Comparison of ENCODE assay signal across 20 mouse cellular contexts in the genomic region with DNA sequence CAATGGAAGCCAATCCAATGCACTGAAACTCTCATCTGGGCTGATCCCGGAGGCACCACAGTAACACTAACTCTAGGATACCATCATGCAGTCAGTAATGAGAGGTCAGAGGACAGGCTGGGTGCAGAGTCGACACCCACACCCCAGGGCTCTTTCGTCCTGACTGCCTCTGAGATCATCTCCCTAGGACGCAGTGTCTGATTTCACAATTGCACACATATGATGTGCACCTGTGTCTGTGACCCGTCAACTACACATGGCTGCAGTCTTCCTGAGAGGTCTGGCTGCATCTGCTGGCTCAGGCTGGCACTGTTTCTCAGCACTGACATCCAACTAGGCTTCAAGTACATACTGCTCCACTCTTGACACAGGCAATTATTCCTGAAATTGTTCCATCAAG. TPM values are rescaled to one million over a fixed set of nuclear protein-coding genes. Genes with fewer than 3 reads are reported as not detected.
A peak's percentile ranks its signal among the peaks of the same experiment; 100 is the strongest.
DNase-seq lines count a peak whose midpoint lies in the region; ATAC-seq and TF ChIP-seq lines count a peak whose summit lies in the region.
"Had no signal": no experiment of that assay in that cellular context is flagged by ENCODE, and none has a peak within 500 bp of the region (broad histone marks: within the 10 kb centered on the region; RNA-seq: fewer than 3 reads in every experiment).

No protein-coding gene starts in this region.

- 79% methylated on average over 5 of the region's 5 CpGs for WGBS in forebrain, embryonic 13.5 days
- WGBS in forebrain, postnatal 0 days, result 82% methylated on average over 5 of the region's 5 CpGs
- 77% methylated on average over 5 of the region's 5 CpGs for WGBS in midbrain, postnatal 0 days
- 73% methylated on average over 5 of the region's 5 CpGs for WGBS in midbrain, embryonic 10.5 days
- WGBS in hindbrain, embryonic 16.5 days, result 74% methylated on average over 5 of the region's 5 CpGs
- WGBS in liver, postnatal 0 days (ENCODE audit: insufficient replicate concordance), result 67% methylated on average over 5 of the region's 5 CpGs

- no peak overlapping the region for H3K4me3 ChIP-seq in forebrain, embryonic 13.5 days
- H3K4me3 ChIP-seq in forebrain, postnatal 0 days (ENCODE audit: low read depth, low read length), result no peak overlapping the region
- no peak overlapping the region for H3K4me3 ChIP-seq in midbrain, postnatal 0 days (ENCODE audit: low read depth, low read length)
- H3K4me3 ChIP-seq in midbrain, embryonic 10.5 days, result no peak overlapping the region
- H3K4me3 ChIP-seq in hindbrain, embryonic 16.5 days (ENCODE audit: low read length), result no peak overlapping the region
- no peak overlapping the region for H3K4me3 ChIP-seq in liver, postnatal 0 days (ENCODE audit: low read depth, low read length)
- H3K4me3 ChIP-seq: embryonic facial prominence, embryonic 12.5 days; heart, embryonic 13.5 days; limb, embryonic 10.5 days; midbrain, embryonic 12.5 days had no signal

- no peak overlapping the region for H3K27ac ChIP-seq in forebrain, embryonic 13.5 days
- no peak overlapping the region for H3K27ac ChIP-seq in forebrain, postnatal 0 days (ENCODE audit: low read depth, low read length)
- no peak overlapping the region for H3K27ac ChIP-seq in midbrain, postnatal 0 days (ENCODE audit: low read depth, low read length)
- no peak overlapping the region for H3K27ac ChIP-seq in midbrain, embryonic 10.5 days (replicated peaks)
- no peak overlapping the region for H3K27ac ChIP-seq in hindbrain, embryonic 16.5 days (ENCODE audit: low read depth, low read length)
- no peak overlapping the region for H3K27ac ChIP-seq in liver, postnatal 0 days (ENCODE audit: low read depth)
- H3K27ac ChIP-seq: embryonic facial prominence, embryonic 12.5 days; heart, embryonic 13.5 days; limb, embryonic 10.5 days; liver, embryonic 14.5 days; midbrain, embryonic 12.5 days had no signal

- peaks cover 40% of the 10 kb centered on the region for H3K36me3 ChIP-seq in forebrain, embryonic 13.5 days (ENCODE audit: poor library complexity, severe bottlenecking)
- H3K36me3 ChIP-seq in forebrain, postnatal 0 days (ENCODE audit: insufficient read depth), result peaks cover 40% of the 10 kb centered on the region
- peaks cover 31% of the 10 kb centered on the region for H3K36me3 ChIP-seq in midbrain, postnatal 0 days (ENCODE audit: insufficient read depth, low read length)
- H3K36me3 ChIP-seq in midbrain, embryonic 10.5 days, result peaks cover 33% of the 10 kb centered on the region
- peaks cover 19% of the 10 kb centered on the region for H3K36me3 ChIP-seq in hindbrain, embryonic 16.5 days (ENCODE audit: control insufficient read depth, insufficient read depth, low read length)
- peaks cover 10% of the 10 kb centered on the region; the same call in 1 of the 2 replicates for H3K36me3 ChIP-seq in liver, postnatal 0 days (replicated peaks; ENCODE audit: insufficient read depth, low read length)

- H3K4me1 ChIP-seq in forebrain, embryonic 13.5 days, result no peaks in the 10 kb centered on the region
- H3K4me1 ChIP-seq in forebrain, postnatal 0 days (ENCODE audit: insufficient read depth), result no peaks in the 10 kb centered on the region
- H3K4me1 ChIP-seq in midbrain, postnatal 0 days (ENCODE audit: insufficient read depth, low read length), result 0 out of 2 replicates have a peak, but pooled peaks cover 3% of the 10 kb centered on the region
- peaks cover 5% of the 10 kb centered on the region; the same call in 1 of the 2 replicates for H3K4me1 ChIP-seq in midbrain, embryonic 10.5 days
- no peaks in the 10 kb centered on the region for H3K4me1 ChIP-seq in hindbrain, embryonic 16.5 days (ENCODE audit: control insufficient read depth, insufficient read depth, low read depth, low read length)
- H3K4me1 ChIP-seq in liver, postnatal 0 days (ENCODE audit: insufficient read depth), result no peaks in the 10 kb centered on the region
- H3K4me1 ChIP-seq: embryonic facial prominence, embryonic 12.5 days; heart, embryonic 13.5 days; limb, embryonic 10.5 days had no signal

- no peak overlapping the region for H3K4me2 ChIP-seq in forebrain, embryonic 13.5 days
- no peak overlapping the region for H3K4me2 ChIP-seq in forebrain, postnatal 0 days (ENCODE audit: low read depth)
- H3K4me2 ChIP-seq in midbrain, postnatal 0 days (ENCODE audit: low read depth, low read length, poor library complexity, severe bottlenecking), result no peak overlapping the region
- no peak overlapping the region for H3K4me2 ChIP-seq in hindbrain, embryonic 16.5 days (ENCODE audit: low read length)
- no peak overlapping the region for H3K4me2 ChIP-seq in liver, postnatal 0 days (ENCODE audit: low read depth, low read length)
- H3K4me2 ChIP-seq: embryonic facial prominence, embryonic 12.5 days; heart, embryonic 13.5 days; midbrain, embryonic 12.5 days had no signal

- H3K27me3 ChIP-seq in forebrain, embryonic 13.5 days, result no peaks in the 10 kb centered on the region
- no peaks in the 10 kb centered on the region for H3K27me3 ChIP-seq in forebrain, postnatal 0 days (ENCODE audit: insufficient read depth, low read length)
- no peaks in the 10 kb centered on the region for H3K27me3 ChIP-seq in midbrain, postnatal 0 days (ENCODE audit: insufficient read depth, low read length)
- no peaks in the 10 kb centered on the region for H3K27me3 ChIP-seq in midbrain, embryonic 10.5 days (ENCODE audit: low read depth, poor library complexity, severe bottlenecking)
- H3K27me3 ChIP-seq in hindbrain, embryonic 16.5 days (replicated peaks; ENCODE audit: control insufficient read depth, insufficient read depth, low read length), result no peaks in the 10 kb centered on the region
- no peaks in the 10 kb centered on the region for H3K27me3 ChIP-seq in liver, postnatal 0 days (ENCODE audit: insufficient read depth, low read length)
- H3K27me3 ChIP-seq: embryonic facial prominence, embryonic 12.5 days; heart, embryonic 13.5 days; midbrain, embryonic 12.5 days had no signal

- TF ChIP-seq CTCF in forebrain, postnatal 0 days (IDR thresholded peaks at IDR 0.05; ENCODE audit: low read depth), result no peak
- TF ChIP-seq CTCF in midbrain, postnatal 0 days (IDR thresholded peaks at IDR 0.05), result no peak
- TF ChIP-seq CTCF in liver, postnatal 0 days (IDR thresholded peaks at IDR 0.05; ENCODE audit: low read depth), result no peak

- no peaks in the 10 kb centered on the region for H3K9me3 ChIP-seq in forebrain, embryonic 13.5 days (replicated peaks)
- H3K9me3 ChIP-seq in forebrain, postnatal 0 days (ENCODE audit: low read length), result no peaks in the 10 kb centered on the region
- H3K9me3 ChIP-seq in midbrain, postnatal 0 days (ENCODE audit: low read length), result no peaks in the 10 kb centered on the region
- no peaks in the 10 kb centered on the region for H3K9me3 ChIP-seq in midbrain, embryonic 10.5 days (replicated peaks)
- H3K9me3 ChIP-seq in hindbrain, embryonic 16.5 days (ENCODE audit: control insufficient read depth, low read length), result no peaks in the 10 kb centered on the region
- no peaks in the 10 kb centered on the region for H3K9me3 ChIP-seq in liver, postnatal 0 days (ENCODE audit: low read length)
- H3K9me3 ChIP-seq: embryonic facial prominence, embryonic 12.5 days; heart, embryonic 13.5 days; limb, embryonic 10.5 days; midbrain, embryonic 12.5 days had no signal

- ATAC-seq in forebrain, embryonic 13.5 days, result 0 out of 2 replicates have a peak, but pooled peaks have one; percentile 16
- no peak for ATAC-seq in forebrain, postnatal 0 days
- 0 out of 2 replicates have a peak, but pooled peaks have one; percentile 31 for ATAC-seq in midbrain, postnatal 0 days (ENCODE audit: low FRiP score)
- ATAC-seq in hindbrain, embryonic 16.5 days, result peak; percentile 51; the same call in 1 of the 2 replicates
- ATAC-seq in liver, postnatal 0 days, result no peak
- ATAC-seq: intestine, embryonic 16.5 days had no signal

- no peak for DNase-seq in forebrain, postnatal 0 days
- DNase-seq in midbrain, postnatal 0 days (ENCODE audit: low spot score), result no peak
- DNase-seq in midbrain, embryonic 10.5 days (ENCODE audit: low spot score), result no peak
- DNase-seq in thymus, postnatal 25 days, result peak; percentile 34
- DNase-seq in liver, postnatal 0 days, result no peak
- no peak for DNase-seq in layer of hippocampus, adult 11-12 months (ENCODE audit: low spot score)
- DNase-seq: adrenal gland, postnatal 25 days; cerebellum, postnatal 14 days; gastrocnemius, postnatal 36 days; kidney, postnatal 4 days; lung, postnatal 14 days; right cerebral cortex, postnatal 25 days had no signal

- H3K9ac ChIP-seq in forebrain, embryonic 13.5 days, result no peak overlapping the region
- H3K9ac ChIP-seq in forebrain, postnatal 0 days, result no peak overlapping the region
- H3K9ac ChIP-seq in midbrain, postnatal 0 days (replicated peaks; ENCODE audit: low read length, poor library complexity, severe bottlenecking), result no peak overlapping the region
- no peak overlapping the region for H3K9ac ChIP-seq in hindbrain, embryonic 16.5 days (ENCODE audit: low read depth, low read length)
- H3K9ac ChIP-seq in liver, postnatal 0 days (replicated peaks), result no peak overlapping the region
- H3K9ac ChIP-seq: embryonic facial prominence, embryonic 12.5 days; heart, embryonic 13.5 days; liver, embryonic 14.5 days; midbrain, embryonic 12.5 days had no signal

- TF ChIP-seq EP300 in liver, postnatal 0 days (IDR thresholded peaks at IDR 0.05; ENCODE audit: low read depth), result no peak

RNA-seq across cellular contexts. Expression of a gene that starts 38.9 kb away (rescaled TPM):
- polyA plus RNA-seq in forebrain, embryonic 13.5 days (2015; fragmentation: Nextera tagmentation; extraction: Ambion mirVana), result 161 and 167 TPM in 2 replicates
- 106 and 119 TPM in 2 replicates for total RNA-seq in forebrain, postnatal 0 days (2014; rRNA removed)
- polyA plus RNA-seq in forebrain, postnatal 0 days (2015; fragmentation: Nextera tagmentation; extraction: Ambion mirVana), result 180 and 199 TPM in 2 replicates
- 71.6 and 95.1 TPM in 2 replicates for total RNA-seq in midbrain, postnatal 0 days (2014; rRNA removed)
- 210 and 215 TPM in 2 replicates for polyA plus RNA-seq in midbrain, postnatal 0 days (2015; fragmentation: Nextera tagmentation; extraction: Ambion mirVana)
- 107 and 109 TPM in 2 replicates for polyA plus RNA-seq in midbrain, embryonic 10.5 days (2016; fragmentation: Nextera tagmentation; extraction: Ambion mirVana)
- polyA plus RNA-seq in hindbrain, embryonic 16.5 days (2015; fragmentation: Nextera tagmentation; extraction: Ambion mirVana), result 211 and 218 TPM in 2 replicates
- polyA plus RNA-seq in liver, postnatal 0 days (2015; fragmentation: Nextera tagmentation; extraction: Ambion mirVana), result 19.5 and 19.9 TPM in 2 replicates

Comparison
In these comparisons a context has a peak if more than half of its experiments do, and no peak if none do; other contexts are left out.
1. ATAC-seq: peak in forebrain, embryonic 13.5 days (single experiment), midbrain, postnatal 0 days (single experiment) and hindbrain, embryonic 16.5 days (single experiment); none in forebrain, postnatal 0 days (single experiment) and liver, postnatal 0 days (single experiment).